Mouse (Mus musculus) layer of hippocampus, adult 11-12 months (tissue): ENCODE results near the gene Ly86.

ENCODE experiments used
- DNase-seq: peaks from one replicate; pipeline ENCODE4 v3.0.0; 2022; ENCODE audit warnings: low spot score

Ly86 gene

GRCm38 (mm10) chr13:37344909-37345772 is at the start of gene Ly86:
TSS of gene Ly86 (plus strand) at chr13:37345208.
- DNase-seq, result no peak

- no peak for DNase-seq
Measured at GRCm38 (mm10) chr13:37297886-37298285, 47.1 kb upstream of the Ly86 start.

- DNase-seq, result no peak
Measured at GRCm38 (mm10) chr13:37298856-37299255, 46.2 kb upstream of the Ly86 start.

- DNase-seq, result no peak
Measured at GRCm38 (mm10) chr13:37302877-37303276, 42.1 kb upstream of the Ly86 start.

- DNase-seq, result no peak
Measured at GRCm38 (mm10) chr13:37308006-37308405, 37.0 kb upstream of the Ly86 start.

GRCm38 (mm10) chr13:37309296-37309695 is 35.7 kb upstream of the Ly86 start:
- no peak for DNase-seq

GRCm38 (mm10) chr13:37310331-37310730 is 34.7 kb upstream of the Ly86 start:
- DNase-seq, result no peak

GRCm38 (mm10) chr13:37311555-37312221 is 33.3 kb upstream of the Ly86 start:
- DNase-seq, result peak; percentile 51

GRCm38 (mm10) chr13:37312222-37312928 is 32.6 kb upstream of the Ly86 start:
- DNase-seq, result peak; percentile 97

- DNase-seq, result no peak
Measured at GRCm38 (mm10) chr13:37312951-37313350, 32.1 kb upstream of the Ly86 start.

GRCm38 (mm10) chr13:37325504-37325903 is 19.5 kb upstream of the Ly86 start:
- peak; percentile 79 for DNase-seq

GRCm38 (mm10) chr13:37329747-37330146 is 15.3 kb upstream of the Ly86 start:
- no peak for DNase-seq

GRCm38 (mm10) chr13:37330971-37331370 is 14.0 kb upstream of the Ly86 start:
- DNase-seq, result no peak

- no peak for DNase-seq
Measured at GRCm38 (mm10) chr13:37332779-37333543, 12.0 kb upstream of the Ly86 start.

- no peak for DNase-seq
Measured at GRCm38 (mm10) chr13:37333544-37333870, 11.5 kb upstream of the Ly86 start.

- DNase-seq, result no peak
Measured at GRCm38 (mm10) chr13:37337269-37337668, 7.7 kb upstream of the Ly86 start.

GRCm38 (mm10) chr13:37337871-37338270 is 7.1 kb upstream of the Ly86 start:
- no peak for DNase-seq

- no peak for DNase-seq
Measured at GRCm38 (mm10) chr13:37342804-37343203, 2.2 kb upstream of the Ly86 start.

GRCm38 (mm10) chr13:37345823-37346222 is 815 bp downstream of the Ly86 start:
- DNase-seq, result no peak

- DNase-seq, result no peak
Measured at GRCm38 (mm10) chr13:37347871-37348595, 3.0 kb downstream of the Ly86 start.

- no peak for DNase-seq
Measured at GRCm38 (mm10) chr13:37349051-37349450, 4.0 kb downstream of the Ly86 start.
